Mouse (Mus musculus) G1E (cell line): Measurements from ENCODE around the gene Col11a1. TPM values are rescaled to one million over a fixed set of nuclear protein-coding genes. Genes with fewer than 3 reads are reported as not detected.

Experiments used
- ATAC-seq: 2 replicates; pipeline ENCODE4 v1.8.0; 2016; ENCODE audit warnings: mild to moderate bottlenecking; ENCODE audit not compliant: insufficient number of reproducible peaks, poor library complexity, low FRiP score, severe bottlenecking; ENCODE audit errors: extremely low read depth
- DNase-seq: peaks from one replicate; pipeline ENCODE4 v3.0.0; 2012; ENCODE audit warnings: low spot score
- H3K27me3 ChIP-seq: 2 replicates; pipeline ENCODE4 v1.6.1; 2012; ENCODE audit warnings: mild to moderate bottlenecking, low read length, inconsistent platforms; ENCODE audit not compliant: insufficient read depth
- H3K36me3 ChIP-seq: replicated peaks from 2 replicates; pipeline ENCODE3; 2012; ENCODE audit warnings: mild to moderate bottlenecking, inconsistent platforms
- H3K4me1 ChIP-seq: 2 replicates; pipeline ENCODE4 v1.6.1; 2012; ENCODE audit warnings: low read depth, low read length, inconsistent platforms, mixed read lengths; ENCODE audit not compliant: insufficient read depth
- H3K4me3 ChIP-seq: 2 replicates; pipeline ENCODE4 v1.5.1; 2012; ENCODE audit warnings: low read depth, mild to moderate bottlenecking, inconsistent platforms, low read length, moderate library complexity, mixed read lengths
- H3K9me3 ChIP-seq: replicated peaks from 2 replicates; pipeline ENCODE4 v1.6.1; 2012; ENCODE audit warnings: inconsistent platforms
- CTCF ChIP-seq: IDR thresholded peaks from 2 replicates; pipeline ENCODE4 v1.5.1; 2012; ENCODE audit warnings: low read depth, low read length, inconsistent platforms, mixed read lengths
- GATA1 ChIP-seq: IDR thresholded peaks from 2 replicates; pipeline ENCODE4 v1.6.1; 2012; ENCODE audit warnings: borderline replicate concordance, low read length, inconsistent platforms, mixed read lengths
- GATA2 ChIP-seq: IDR thresholded peaks from 2 replicates; pipeline ENCODE4 v1.6.1; 2012; ENCODE audit warnings: low read depth, low read length, inconsistent platforms, borderline replicate concordance
- POLR2AphosphoS5 ChIP-seq: IDR thresholded peaks from 2 replicates; pipeline ENCODE4 v1.6.1; 2012; ENCODE audit warnings: low read depth, low read length, inconsistent platforms; ENCODE audit not compliant: insufficient replicate concordance
- TAL1 ChIP-seq: conservative IDR thresholded peaks from 2 replicates; pipeline ENCODE4 v1.6.1; 2012; ENCODE audit warnings: low read depth, low read length, inconsistent platforms, mixed read lengths
- polyA plus RNA-seq: library from polyadenylated mRNA; stranded (reverse); fragments of >175 nt; gene quantifications from 2 replicates; pipeline ENCODE4 v1.2.3, GENCODE M21; 2012
- total RNA-seq, 2 experiments: library from RNA; stranded (forward) in 1 of 2; stranded (reverse) in 1 of 2; fragments of 200-1000 nt in 1 of 2; fragments of >200 nt in 1 of 2; fragmentation: Nextera tagmentation in 1 of 2; gene quantifications; 2 replicates each; pipeline ENCODE4 v1.2.3; 2014 to 2017

Col11a1 gene
- total RNA-seq (2014; fragmentation: Nextera tagmentation): not detected in 2 replicates
- 0.06 and 0.22 TPM in 2 replicates for total RNA-seq (2017)
- polyA plus RNA-seq: not detected in 2 replicates

DNA sequence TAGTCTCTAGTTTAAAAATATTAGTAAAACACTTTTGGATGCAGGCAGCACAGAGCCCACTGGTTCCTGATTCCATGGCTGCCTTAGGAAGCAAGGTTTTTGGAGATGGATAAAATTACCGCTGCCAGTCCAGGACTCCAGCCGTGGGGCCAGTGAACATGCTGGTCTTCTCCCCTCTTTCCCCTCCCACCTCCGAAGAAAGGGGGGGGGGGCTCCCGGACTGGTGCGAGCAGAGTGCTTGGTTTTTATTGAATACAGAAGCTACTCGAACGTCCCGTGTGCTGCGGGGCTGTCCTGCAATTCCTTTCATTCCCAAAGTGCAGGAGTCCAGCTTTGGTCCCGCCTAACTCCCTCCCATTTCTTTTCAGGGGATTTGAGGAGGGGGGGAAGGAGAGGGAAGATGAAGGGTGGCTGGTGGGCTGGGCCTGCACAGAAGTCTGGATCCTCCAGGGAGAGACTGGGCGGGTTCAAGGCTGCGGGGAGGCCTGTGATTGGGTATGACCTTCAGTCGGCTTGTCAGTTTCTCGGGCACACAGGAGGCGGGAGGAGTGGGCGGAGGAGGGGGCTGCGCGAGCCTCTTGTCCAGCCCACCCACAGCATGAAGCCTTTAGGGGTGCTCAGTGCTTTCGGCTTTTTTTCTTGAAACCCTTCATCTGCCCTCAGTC is at the start of gene Col11a1:
Gene Col11a1, plus strand, starts transcription at position 570 of the 665 bp plus-strand sequence.
- Histone ChIP-seq H3K9me3 (peaks cover 14% of the 10 kb centered on the region), H3K27me3 (no peaks in the 10 kb centered on the region), H3K4me3 (no peak within 1 kb of the TSS; the same call in 1 of the 2 replicates), H3K4me1 (no peaks in the 10 kb centered on the region), H3K36me3 (no peaks in the 10 kb centered on the region)
- DNase-seq: no peak
- TF ChIP-seq TAL1 (no peak), POLR2AphosphoS5 (no peak), GATA1 (no peak), CTCF (no peak), GATA2 (no peak)
- ATAC-seq: no peak

DNA sequence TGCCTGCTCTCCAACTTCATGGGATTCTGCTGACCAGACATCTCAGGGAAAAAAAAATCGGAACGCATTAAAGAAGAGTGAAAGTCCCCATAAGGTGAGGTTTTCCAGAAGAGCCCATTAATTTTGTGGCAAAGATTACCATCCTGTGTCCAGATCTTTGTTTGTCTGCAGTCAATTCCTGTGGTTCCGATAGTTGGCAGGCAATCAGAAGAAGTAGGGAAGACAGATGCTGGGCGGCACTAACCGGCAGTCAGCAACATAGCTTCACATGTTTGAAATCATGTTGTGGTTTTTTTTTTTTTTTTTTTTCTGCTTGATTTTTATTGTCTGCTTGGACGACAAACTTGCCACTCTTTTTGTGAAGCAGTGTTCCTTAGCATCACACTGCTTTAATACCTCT is 39.4 kb upstream of the Col11a1 start:
- Histone ChIP-seq H3K4me1 (no peaks in the 10 kb centered on the region), H3K27me3 (no peaks in the 10 kb centered on the region), H3K9me3 (0 out of 2 replicates have a peak, but pooled peaks cover 2% of the 10 kb centered on the region), H3K4me3 (no peak overlapping the region), H3K36me3 (no peaks in the 10 kb centered on the region)
- no peak for TF ChIP-seq GATA2
- TF ChIP-seq GATA1: no peak
- TF ChIP-seq TAL1: no peak
- no peak for TF ChIP-seq CTCF
- no peak for TF ChIP-seq POLR2AphosphoS5
- no peak for DNase-seq
- no peak for ATAC-seq

DNA sequence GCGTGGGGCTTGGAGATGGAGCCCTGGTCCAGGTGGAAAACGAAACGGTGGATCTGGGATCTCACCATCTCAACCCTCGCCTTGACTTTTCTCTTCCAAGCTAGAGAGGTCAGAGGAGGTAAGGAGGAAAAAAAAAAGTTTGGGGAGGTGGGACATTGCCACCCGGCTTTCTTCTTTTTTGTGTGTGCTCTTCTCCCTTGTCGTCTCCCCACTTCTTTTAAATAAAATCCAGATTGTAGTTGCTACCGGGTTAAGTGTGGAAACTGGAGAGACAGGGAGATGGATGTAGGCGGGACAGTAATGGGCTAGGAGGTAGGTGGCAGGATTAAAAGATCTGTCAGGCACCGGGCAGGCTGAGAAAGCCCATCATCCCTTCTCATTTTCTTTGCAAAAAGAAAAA is 546 bp downstream of the Col11a1 start:
- Histone ChIP-seq H3K4me1 (no peaks in the 10 kb centered on the region), H3K27me3 (no peaks in the 10 kb centered on the region), H3K4me3 (no peak overlapping the region), H3K9me3 (peaks cover 14% of the 10 kb centered on the region), H3K36me3 (no peaks in the 10 kb centered on the region)
- TF ChIP-seq GATA1 (no peak), CTCF (no peak), GATA2 (no peak), TAL1 (no peak), POLR2AphosphoS5 (no peak)
- ATAC-seq (no peak), DNase-seq (no peak)

DNA sequence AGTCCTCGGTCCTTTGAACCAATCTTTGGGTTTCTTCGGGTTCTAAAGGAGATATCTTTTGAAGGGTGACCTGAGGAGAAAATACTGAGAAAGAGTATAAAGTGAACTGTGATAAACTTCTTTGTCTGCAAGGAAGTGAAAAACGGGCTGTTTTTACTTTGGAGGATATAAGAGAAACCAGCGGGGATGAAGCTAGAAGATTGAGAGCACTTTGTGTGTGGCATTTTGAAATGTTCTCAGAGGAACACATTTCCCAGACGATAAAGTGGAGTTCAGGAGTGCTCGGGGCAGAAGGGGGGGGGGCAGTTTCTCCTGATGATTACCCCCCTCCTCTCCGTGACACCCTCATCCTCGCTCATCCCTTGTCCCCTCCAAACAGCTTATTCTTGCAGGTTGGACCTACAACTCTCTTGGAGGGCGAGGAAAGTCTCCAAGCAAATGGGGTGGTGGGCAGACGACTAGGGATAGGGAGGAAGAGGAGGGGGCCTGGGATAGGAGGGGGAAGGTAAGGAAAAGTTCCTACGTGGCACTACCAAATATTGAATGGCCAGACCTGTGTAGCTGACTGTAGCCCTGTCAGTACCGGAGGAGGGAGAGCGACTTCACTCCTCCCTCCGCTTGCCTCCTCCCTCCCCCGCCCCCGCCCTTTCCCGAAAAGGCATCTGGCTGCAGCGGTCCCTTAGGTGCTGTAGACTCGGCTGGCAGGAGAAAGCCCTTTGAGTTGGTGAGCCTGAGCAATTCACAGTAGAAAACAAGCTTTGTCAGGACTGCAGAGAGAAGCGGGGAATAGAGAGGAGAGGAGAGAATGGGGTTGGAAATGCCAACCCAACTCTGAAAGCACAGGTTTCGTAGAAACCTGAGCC is 1.2 kb downstream of the Col11a1 start:
- peaks cover 14% of the 10 kb centered on the region for H3K9me3 ChIP-seq
- H3K27me3 ChIP-seq: no peaks in the 10 kb centered on the region
- H3K4me1 ChIP-seq: no peaks in the 10 kb centered on the region
- no peaks in the 10 kb centered on the region for H3K36me3 ChIP-seq
- H3K4me3 ChIP-seq: no peak overlapping the region
- DNase-seq (no peak), ATAC-seq (no peak)
- TF ChIP-seq GATA1: no peak
- no peak for TF ChIP-seq CTCF
- no peak for TF ChIP-seq POLR2AphosphoS5
- no peak for TF ChIP-seq GATA2
- TF ChIP-seq TAL1: no peak

DNA sequence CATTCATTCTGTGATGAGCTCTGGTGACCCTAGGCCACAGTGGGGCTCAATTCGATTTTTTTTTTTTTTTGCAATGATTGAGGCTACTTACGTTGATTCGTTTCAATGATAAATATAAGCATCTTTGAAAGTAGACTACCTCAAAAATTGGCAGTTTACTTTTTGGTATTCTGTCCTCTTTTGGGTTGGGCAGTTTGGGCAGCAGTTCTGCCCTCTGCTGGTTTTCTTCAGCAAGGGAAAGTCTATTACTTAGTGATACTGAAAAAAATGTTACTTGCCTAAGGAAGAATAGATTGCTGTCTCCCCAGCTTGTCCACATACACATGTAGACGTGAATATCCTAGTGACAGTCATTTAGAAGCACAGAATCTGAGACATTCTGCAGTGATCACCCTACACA is 2.0 kb downstream of the Col11a1 start:
- Histone ChIP-seq H3K4me1 (no peaks in the 10 kb centered on the region), H3K9me3 (peaks cover 14% of the 10 kb centered on the region), H3K36me3 (no peaks in the 10 kb centered on the region), H3K27me3 (no peaks in the 10 kb centered on the region), H3K4me3 (no peak overlapping the region)
- DNase-seq (no peak), ATAC-seq (no peak)
- TF ChIP-seq TAL1: no peak
- no peak for TF ChIP-seq POLR2AphosphoS5
- TF ChIP-seq CTCF: no peak
- no peak for TF ChIP-seq GATA2
- TF ChIP-seq GATA1: no peak

DNA sequence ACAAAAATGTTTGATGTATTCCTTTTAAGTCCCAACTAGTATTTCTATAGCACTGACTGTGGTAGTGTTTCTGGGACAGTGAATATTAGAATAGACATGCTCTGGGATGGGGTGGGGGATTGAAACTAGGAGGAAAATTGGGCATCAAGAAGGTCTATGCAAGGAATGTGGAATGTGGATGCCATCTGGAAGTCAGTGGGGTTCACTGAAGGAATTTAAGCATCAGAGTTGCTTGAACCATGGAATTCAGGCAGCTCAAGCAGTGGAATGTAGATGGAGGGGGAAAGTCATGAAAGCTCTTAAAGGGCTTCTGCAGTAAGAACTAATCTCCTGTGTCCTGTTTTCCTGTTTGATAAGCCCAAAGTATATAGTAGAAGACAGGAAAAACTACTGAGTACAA is 22.1 kb downstream of the Col11a1 start:
- no peak for ATAC-seq
- Histone ChIP-seq H3K27me3 (no peaks in the 10 kb centered on the region), H3K36me3 (no peaks in the 10 kb centered on the region), H3K4me3 (no peak overlapping the region), H3K4me1 (no peaks in the 10 kb centered on the region), H3K9me3 (no peaks in the 10 kb centered on the region)
- DNase-seq: no peak
- TF ChIP-seq GATA2 (no peak), POLR2AphosphoS5 (no peak), CTCF (no peak), GATA1 (no peak), TAL1 (no peak)
